Mouse (Mus musculus) G1E-ER4 (cell line): Measurements from ENCODE around the gene Gm10309. TPM values are rescaled to one million over a fixed set of nuclear protein-coding genes. Genes with fewer than 3 reads are reported as not detected.

Experiments
- GATA1 ChIP-seq: IDR thresholded peaks from one replicate; pipeline ENCODE4 v1.8.0; 2012; ENCODE audit warnings: low read length, inconsistent platforms
- polyA plus RNA-seq: library from polyadenylated mRNA; stranded (reverse); fragments of >175 nt; gene quantifications from 2 replicates; pipeline ENCODE4 v1.2.3, GENCODE M21; 2012

Gene Gm10309
- polyA plus RNA-seq = not detected in 2 replicates

GRCm38 (mm10) chr17:86505183-86505631, at the start of gene Gm10309:
TSS of gene Gm10309 (minus strand) at chr17:86505232.
- no peak for TF ChIP-seq GATA1

- no peak for TF ChIP-seq GATA1
Measured at GRCm38 (mm10) chr17:86551995-86552394, 47.0 kb upstream of the Gm10309 start.

- TF ChIP-seq GATA1 = no peak
Measured at GRCm38 (mm10) chr17:86551561-86551960, 46.5 kb upstream of the Gm10309 start.

GRCm38 (mm10) chr17:86549128-86549527, 44.1 kb upstream of the Gm10309 start:
- TF ChIP-seq GATA1 = no peak

GRCm38 (mm10) chr17:86546529-86546928, 41.5 kb upstream of the Gm10309 start:
- no peak for TF ChIP-seq GATA1

GRCm38 (mm10) chr17:86539881-86540430, 34.9 kb upstream of the Gm10309 start:
- TF ChIP-seq GATA1 = no peak

- TF ChIP-seq GATA1 = no peak
Measured at GRCm38 (mm10) chr17:86535827-86536656, 31.0 kb upstream of the Gm10309 start.

- no peak for TF ChIP-seq GATA1
Measured at GRCm38 (mm10) chr17:86535096-86535495, 30.1 kb upstream of the Gm10309 start.

GRCm38 (mm10) chr17:86533549-86533851, 28.5 kb upstream of the Gm10309 start:
- TF ChIP-seq GATA1 = no peak

GRCm38 (mm10) chr17:86532783-86533548, 27.9 kb upstream of the Gm10309 start:
- TF ChIP-seq GATA1 = no peak

- TF ChIP-seq GATA1 = no peak
Measured at GRCm38 (mm10) chr17:86531231-86531630, 26.2 kb upstream of the Gm10309 start.

- TF ChIP-seq GATA1 = no peak
Measured at GRCm38 (mm10) chr17:86529411-86529810, 24.4 kb upstream of the Gm10309 start.

GRCm38 (mm10) chr17:86529003-86529402, 24.0 kb upstream of the Gm10309 start:
- no peak for TF ChIP-seq GATA1

GRCm38 (mm10) chr17:86527298-86527697, 22.3 kb upstream of the Gm10309 start:
- no peak for TF ChIP-seq GATA1

- TF ChIP-seq GATA1 = no peak
Measured at GRCm38 (mm10) chr17:86526016-86526415, 21.0 kb upstream of the Gm10309 start.

GRCm38 (mm10) chr17:86525075-86525474, 20.0 kb upstream of the Gm10309 start:
- TF ChIP-seq GATA1 = no peak

- TF ChIP-seq GATA1 = no peak
Measured at GRCm38 (mm10) chr17:86523843-86524242, 18.8 kb upstream of the Gm10309 start.
